21 mouse cellular contexts compared by ENCODE assay signal in the genomic region with DNA sequence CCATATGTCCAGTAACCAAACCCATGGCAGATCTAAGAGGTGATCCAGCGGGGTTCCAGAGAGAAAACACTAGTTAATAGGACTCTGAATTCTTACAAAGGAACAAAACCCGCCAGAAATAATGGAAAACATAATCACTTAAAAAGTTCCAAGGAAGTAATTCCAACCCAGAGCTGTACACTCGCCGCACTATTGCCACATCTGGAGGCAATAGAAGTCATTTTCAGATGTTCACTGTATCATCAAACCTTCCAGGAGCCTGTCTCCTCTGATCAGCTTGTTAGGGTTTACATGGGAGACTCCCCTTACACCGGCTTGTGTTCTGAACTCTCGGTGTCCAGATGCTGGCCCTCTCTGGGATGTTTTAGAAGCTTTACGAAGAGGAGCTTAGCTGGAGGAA.
A peak's percentile ranks its signal among the peaks of the same experiment; 100 is the strongest.
DNase-seq lines count a peak whose midpoint lies in the region; ATAC-seq lines count a peak whose summit lies in the region.
"Had no signal": no experiment of that assay in that cellular context is flagged by ENCODE, and none has a peak within 500 bp of the region (broad histone marks: within the 10 kb centered on the region; RNA-seq: fewer than 3 reads in every experiment).

No protein-coding gene starts in this region.

- no peak overlapping the region for H3K9ac ChIP-seq in hindbrain, embryonic 13.5 days
- H3K9ac ChIP-seq in embryonic facial prominence, embryonic 13.5 days: no peak overlapping the region
- H3K9ac ChIP-seq in forebrain, embryonic 12.5 days: no peak overlapping the region
- H3K9ac ChIP-seq: forebrain, embryonic 13.5 days; forebrain, postnatal 0 days; hindbrain, embryonic 12.5 days; kidney, embryonic 15.5 days had no signal

- H3K4me2 ChIP-seq in hindbrain, embryonic 13.5 days: no peak overlapping the region
- H3K4me2 ChIP-seq in embryonic facial prominence, embryonic 13.5 days: no peak overlapping the region
- H3K4me2 ChIP-seq in forebrain, embryonic 12.5 days: no peak overlapping the region
- H3K4me2 ChIP-seq: forebrain, embryonic 13.5 days; hindbrain, embryonic 12.5 days; kidney, embryonic 15.5 days had no signal

- peak; percentile 15 for DNase-seq in hindbrain, embryonic 10.5 days (ENCODE audit: low spot score)
- DNase-seq in embryo, embryonic 11 days: peak; percentile 51
- DNase-seq in hindlimb bud, embryonic 11.5 days (ENCODE audit: extremely low spot score, low read depth, low spot score): peak; percentile 12
- DNase-seq in c-Kit-positive CD71-positive TER-119-positive erythroid progenitor cells, embryonic 14.5 days (ENCODE audit: low spot score): no peak
- no peak for DNase-seq in heart, postnatal 4 days
- DNase-seq: adrenal gland, postnatal 14 days; cerebellum, adult 18-20 months; cerebellum, adult 9-11 months; forebrain, postnatal 0 days; gastrocnemius, postnatal 36 days; heart, postnatal 14 days; kidney, adult 2 months had no signal

- H3K4me3 ChIP-seq in hindbrain, embryonic 10.5 days: no peak overlapping the region
- no peak overlapping the region for H3K4me3 ChIP-seq in hindbrain, embryonic 13.5 days
- no peak overlapping the region for H3K4me3 ChIP-seq in embryonic facial prominence, embryonic 13.5 days
- H3K4me3 ChIP-seq in forebrain, embryonic 12.5 days (replicated peaks): no peak overlapping the region
- H3K4me3 ChIP-seq: forebrain, embryonic 13.5 days; heart, embryonic 10.5 days; hindbrain, embryonic 12.5 days; kidney, embryonic 15.5 days had no signal

- peaks cover 11% of the 10 kb centered on the region for H3K4me1 ChIP-seq in hindbrain, embryonic 10.5 days (replicated peaks)
- H3K4me1 ChIP-seq in hindbrain, embryonic 13.5 days (replicated peaks): peaks cover 5% of the 10 kb centered on the region
- peaks cover 7% of the 10 kb centered on the region; the same call in 1 of the 2 replicates for H3K4me1 ChIP-seq in embryonic facial prominence, embryonic 13.5 days
- H3K4me1 ChIP-seq in forebrain, embryonic 12.5 days: no peaks in the 10 kb centered on the region; the same call in 1 of the 2 replicates
- H3K4me1 ChIP-seq: heart, embryonic 10.5 days; hindbrain, embryonic 12.5 days; kidney, embryonic 15.5 days had no signal

- H3K36me3 ChIP-seq in hindbrain, embryonic 10.5 days: no peaks in the 10 kb centered on the region
- no peaks in the 10 kb centered on the region for H3K36me3 ChIP-seq in hindbrain, embryonic 13.5 days
- no peaks in the 10 kb centered on the region for H3K36me3 ChIP-seq in embryonic facial prominence, embryonic 13.5 days
- H3K36me3 ChIP-seq in forebrain, embryonic 12.5 days (replicated peaks): no peaks in the 10 kb centered on the region
- H3K36me3 ChIP-seq: heart, embryonic 10.5 days; hindbrain, embryonic 12.5 days; kidney, embryonic 15.5 days had no signal

- 64% methylated on average over 7 of the region's 7 CpGs for WGBS in hindbrain, embryonic 10.5 days
- WGBS in hindbrain, embryonic 13.5 days: 83% methylated on average over 7 of the region's 7 CpGs
- WGBS in embryonic facial prominence, embryonic 13.5 days: 30% methylated on average over 7 of the region's 7 CpGs
- 79% methylated on average over 7 of the region's 7 CpGs for WGBS in forebrain, embryonic 12.5 days

- H3K27me3 ChIP-seq in hindbrain, embryonic 10.5 days (ENCODE audit: insufficient read depth, poor library complexity, severe bottlenecking): no peaks in the 10 kb centered on the region
- no peaks in the 10 kb centered on the region for H3K27me3 ChIP-seq in hindbrain, embryonic 13.5 days
- no peaks in the 10 kb centered on the region for H3K27me3 ChIP-seq in embryonic facial prominence, embryonic 13.5 days
- H3K27me3 ChIP-seq in forebrain, embryonic 12.5 days: no peaks in the 10 kb centered on the region
- H3K27me3 ChIP-seq: forebrain, embryonic 13.5 days; hindbrain, embryonic 12.5 days; kidney, embryonic 15.5 days had no signal

- no peaks in the 10 kb centered on the region for H3K9me3 ChIP-seq in hindbrain, embryonic 10.5 days
- no peaks in the 10 kb centered on the region for H3K9me3 ChIP-seq in hindbrain, embryonic 13.5 days
- H3K9me3 ChIP-seq in embryonic facial prominence, embryonic 13.5 days: no peaks in the 10 kb centered on the region
- no peaks in the 10 kb centered on the region for H3K9me3 ChIP-seq in forebrain, embryonic 12.5 days
- H3K9me3 ChIP-seq: forebrain, embryonic 13.5 days; heart, embryonic 10.5 days; hindbrain, embryonic 12.5 days; kidney, embryonic 15.5 days had no signal

- ATAC-seq in hindbrain, embryonic 13.5 days (ENCODE audit: low FRiP score): no peak
- no peak for ATAC-seq in embryonic facial prominence, embryonic 13.5 days (ENCODE audit: insufficient number of reproducible peaks, insufficient read depth, low FRiP score, low TSS enrichment, low read depth)
- no peak for ATAC-seq in forebrain, embryonic 12.5 days (ENCODE audit: low FRiP score)
- ATAC-seq: activated CD4-positive, CD25-positive, alpha-beta regulatory T cell, adult 4 months; forebrain, embryonic 13.5 days; forebrain, postnatal 0 days; intestine, embryonic 16.5 days had no signal

- H3K27ac ChIP-seq in hindbrain, embryonic 10.5 days: no peak overlapping the region
- no peak overlapping the region for H3K27ac ChIP-seq in hindbrain, embryonic 13.5 days
- peak overlapping the region; percentile 24 for H3K27ac ChIP-seq in embryonic facial prominence, embryonic 13.5 days
- no peak overlapping the region for H3K27ac ChIP-seq in forebrain, embryonic 12.5 days
- H3K27ac ChIP-seq: forebrain, embryonic 13.5 days; heart, embryonic 10.5 days; hindbrain, embryonic 12.5 days; kidney, embryonic 15.5 days had no signal

Comparison
In these comparisons a context has a peak if more than half of its experiments do, and no peak if none do; other contexts are left out.
1. DNase-seq: peak in hindbrain, embryonic 10.5 days (single experiment), embryo, embryonic 11 days (single experiment) and hindlimb bud, embryonic 11.5 days (single experiment); none in c-Kit-positive CD71-positive TER-119-positive erythroid progenitor cells, embryonic 14.5 days (single experiment) and heart, postnatal 4 days (single experiment).